Mouse (Mus musculus) megakaryocyte, embryonic 14.5 days (primary cell): ENCODE results near the gene Xrcc6.

Experiments
- FLI1 ChIP-seq: IDR thresholded peaks from 2 replicates; pipeline ENCODE4 v1.6.1; 2012; ENCODE audit warnings: low read length, inconsistent platforms, mixed read lengths
- GATA1 ChIP-seq: IDR thresholded peaks from 3 replicates; pipeline ENCODE4 v1.6.1; 2012; ENCODE audit warnings: mixed read lengths, low read length, inconsistent platforms, borderline replicate concordance

DNA sequence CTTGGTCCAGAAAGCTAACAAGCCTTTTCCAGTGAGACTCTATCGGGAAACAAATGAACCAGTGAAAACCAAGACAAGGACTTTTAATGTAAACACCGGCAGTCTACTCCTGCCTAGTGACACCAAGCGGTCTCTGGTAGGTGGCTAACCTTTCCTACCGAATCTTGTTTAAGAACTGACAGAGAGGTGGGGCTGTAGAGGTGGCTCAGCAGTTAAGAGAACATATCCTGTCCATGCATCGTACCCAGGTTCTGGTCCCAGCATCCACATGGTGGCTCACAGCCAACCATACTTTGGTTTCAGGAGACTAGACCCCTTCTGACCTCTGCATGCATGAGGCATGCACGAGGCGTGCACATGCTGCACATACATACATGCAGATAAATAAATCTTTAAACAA, 39.6 kb downstream of the Xrcc6 start:
- TF ChIP-seq GATA1 (no peak), FLI1 (no peak)
